Mouse (Mus musculus) layer of hippocampus, postnatal 36 days (tissue): ENCODE data around the gene Clec16a. TPM values are rescaled to one million over a fixed set of nuclear protein-coding genes. Genes with fewer than 3 reads are reported as not detected.

ENCODE experiments used
- DNase-seq, 2 experiments: peaks; one replicate each; pipeline ENCODE4 v3.0.0; 2022
- total RNA-seq, 2 experiments: library from RNA; stranded (reverse); gene quantifications; 2 replicates each; pipeline ENCODE4 v1.2.3; 2021

Gene Clec16a
- total RNA-seq, 2 experiments from 2014 or later = 97.8 to 103 TPM

GRCm38 (mm10) chr16:10770531-10771325 is 225.6 kb downstream of the Clec16a start:
- DNase-seq = no peak

GRCm38 (mm10) chr16:10771769-10772510 is 226.8 kb downstream of the Clec16a start:
- DNase-seq = no peak

GRCm38 (mm10) chr16:10773543-10773942 is 228.4 kb downstream of the Clec16a start:
- DNase-seq = no peak

- no peak for DNase-seq
Measured at GRCm38 (mm10) chr16:10774726-10775125, 229.6 kb downstream of the Clec16a start.

- DNase-seq = no peak
Measured at GRCm38 (mm10) chr16:10776322-10776721, 231.2 kb downstream of the Clec16a start.

- DNase-seq = no peak
Measured at GRCm38 (mm10) chr16:10777579-10778160, 232.5 kb downstream of the Clec16a start.

GRCm38 (mm10) chr16:10780631-10781120 is 235.5 kb downstream of the Clec16a start:
- no peak for DNase-seq

- no peak for DNase-seq
Measured at GRCm38 (mm10) chr16:10781862-10782371, 236.8 kb downstream of the Clec16a start.

GRCm38 (mm10) chr16:10782377-10783151 is 237.4 kb downstream of the Clec16a start:
- no peak for DNase-seq

GRCm38 (mm10) chr16:10783152-10783434 is 238.0 kb downstream of the Clec16a start:
- DNase-seq = no peak

GRCm38 (mm10) chr16:10783451-10783850 is 238.3 kb downstream of the Clec16a start:
- no peak for DNase-seq

- DNase-seq = no peak
Measured at GRCm38 (mm10) chr16:10783883-10784792, 239.0 kb downstream of the Clec16a start.

- peak; percentile 84 to 85 for DNase-seq
Measured at GRCm38 (mm10) chr16:10784793-10785370, 239.7 kb downstream of the Clec16a start.

- peak; percentile 73 to 74 for DNase-seq
Measured at GRCm38 (mm10) chr16:10785371-10786231, 240.5 kb downstream of the Clec16a start, which contains the start of gene Socs1. Socs1 (minus strand) TSS chr16:10785536.

- DNase-seq = peak; percentile 70 to 74
Measured at GRCm38 (mm10) chr16:10786288-10786687, 241.1 kb downstream of the Clec16a start.

- no peak for DNase-seq
Measured at GRCm38 (mm10) chr16:10786782-10787547, 241.8 kb downstream of the Clec16a start.

- no peak for DNase-seq
Measured at GRCm38 (mm10) chr16:10787548-10788058, 242.5 kb downstream of the Clec16a start.

GRCm38 (mm10) chr16:10788271-10788670 is 243.1 kb downstream of the Clec16a start, which contains the start of gene Tnp2:
Tnp2 (minus strand) TSS chr16:10788660.
- DNase-seq = no peak

GRCm38 (mm10) chr16:10788866-10789265 is 243.7 kb downstream of the Clec16a start:
- no peak for DNase-seq
